Mouse (Mus musculus) hindbrain, embryonic 16.5 days (tissue): ENCODE measurements around the gene Blvra. TPM values are rescaled to one million over a fixed set of nuclear protein-coding genes. Genes with fewer than 3 reads are reported as not detected.
A peak's percentile ranks its signal among the peaks of the same experiment; 100 is the strongest.
"Not testable (repeated sequence)": the region's sequence is repeated elsewhere in the genome, so short reads cannot be mapped to it uniquely, and the experiment has no call there.

Source experiments
- ATAC-seq: fragments of 200-750 bp; cut with Nextera tagmentation; 2 replicates; pipeline ENCODE4 v1.8.0; 2017; ENCODE audit warnings: moderate TSS enrichment, moderate library complexity
- H3K27ac ChIP-seq: fragments of 300-500 bp; sonication (generic); 2 replicates; pipeline ENCODE4 v1.5.1; 2014; ENCODE audit warnings: low read depth, mild to moderate bottlenecking, control low read depth, low read length, moderate library complexity
- H3K27me3 ChIP-seq: fragments of 300-500 bp; sonication (generic); replicated peaks from 2 replicates; pipeline ENCODE4 v1.6.1; 2014; ENCODE audit warnings: low read length; ENCODE audit not compliant: control insufficient read depth, insufficient read depth
- H3K36me3 ChIP-seq: fragments of 300-500 bp; sonication (generic); 2 replicates; pipeline ENCODE4 v1.6.1; 2014; ENCODE audit warnings: mild to moderate bottlenecking, low read length, moderate library complexity, mixed read lengths; ENCODE audit not compliant: control insufficient read depth, insufficient read depth
- H3K4me1 ChIP-seq: fragments of 300-500 bp; sonication (generic); 2 replicates; pipeline ENCODE4 v1.6.1; 2014; ENCODE audit warnings: low read depth, low read length; ENCODE audit not compliant: control insufficient read depth, insufficient read depth
- H3K4me2 ChIP-seq: fragments of 300-500 bp; sonication (generic); 2 replicates; pipeline ENCODE4 v1.6.1; 2014; ENCODE audit warnings: mild to moderate bottlenecking, low read length, control low read depth, moderate library complexity
- H3K4me3 ChIP-seq: fragments of 300-500 bp; sonication (generic); 2 replicates; pipeline ENCODE4 v1.5.1; 2014; ENCODE audit warnings: mild to moderate bottlenecking, low read length, control low read depth, moderate library complexity
- H3K9ac ChIP-seq: fragments of 300-500 bp; sonication (generic); 2 replicates; pipeline ENCODE4 v1.6.1; 2014; ENCODE audit warnings: low read depth, mild to moderate bottlenecking, control low read depth, low read length, moderate library complexity
- H3K9me3 ChIP-seq: fragments of 300-500 bp; sonication (generic); 2 replicates; pipeline ENCODE4 v1.6.1; 2014; ENCODE audit warnings: mild to moderate bottlenecking, low read length, moderate library complexity; ENCODE audit not compliant: control insufficient read depth
- WGBS: fragments of 180-500 bp; shearing (Covaris S2); extraction: QIAGEN DNeasy Blood & Tissue Kit; methylation state at CpG from one replicate; pipeline ENCODE4 v1.1.7; 2014; 5-methylcytosine and 5-hydroxymethylcytosine counted together
- polyA plus RNA-seq: library from polyadenylated mRNA; unstranded; fragments of >200 nt; fragmentation: Nextera tagmentation; extraction: Ambion mirVana; gene quantifications from 2 replicates; pipeline ENCODE4 v1.2.1, GENCODE M21; 2015

The Blvra gene
- polyA plus RNA-seq, 1 experiment from 2014 or later: 30.4 TPM

DNA sequence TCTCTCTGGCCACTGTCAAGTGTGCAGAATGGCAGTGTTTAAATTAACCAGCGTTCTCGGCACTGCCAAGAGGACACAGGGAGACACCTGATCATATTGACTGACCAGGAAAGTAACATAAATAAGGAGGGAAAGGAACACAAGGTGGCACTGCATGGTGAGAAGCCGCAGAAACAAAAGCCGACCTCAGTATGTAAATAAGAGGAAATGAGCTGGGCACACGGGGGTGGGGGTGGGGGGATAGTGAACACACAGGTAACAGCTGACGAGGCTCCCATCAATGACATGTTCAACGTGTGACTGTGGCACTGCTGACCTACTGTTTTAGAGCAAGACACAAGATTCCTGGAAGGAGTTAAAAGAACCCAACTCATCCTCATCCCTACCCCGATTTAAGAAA is 60.9 kb downstream of the Blvra start:
- peaks cover 10% of the 10 kb centered on the region for H3K4me1 ChIP-seq
- ATAC-seq: no peak
- H3K4me2 ChIP-seq: no peak overlapping the region
- H3K9me3 ChIP-seq: no peaks in the 10 kb centered on the region
- H3K36me3 ChIP-seq: no peaks in the 10 kb centered on the region
- WGBS: 80% methylated on average over 8 of the region's 8 CpGs
- no peak overlapping the region for H3K27ac ChIP-seq
- H3K27me3 ChIP-seq: no peaks in the 10 kb centered on the region
- H3K4me3 ChIP-seq: no peak overlapping the region
- H3K9ac ChIP-seq: no peak overlapping the region

DNA sequence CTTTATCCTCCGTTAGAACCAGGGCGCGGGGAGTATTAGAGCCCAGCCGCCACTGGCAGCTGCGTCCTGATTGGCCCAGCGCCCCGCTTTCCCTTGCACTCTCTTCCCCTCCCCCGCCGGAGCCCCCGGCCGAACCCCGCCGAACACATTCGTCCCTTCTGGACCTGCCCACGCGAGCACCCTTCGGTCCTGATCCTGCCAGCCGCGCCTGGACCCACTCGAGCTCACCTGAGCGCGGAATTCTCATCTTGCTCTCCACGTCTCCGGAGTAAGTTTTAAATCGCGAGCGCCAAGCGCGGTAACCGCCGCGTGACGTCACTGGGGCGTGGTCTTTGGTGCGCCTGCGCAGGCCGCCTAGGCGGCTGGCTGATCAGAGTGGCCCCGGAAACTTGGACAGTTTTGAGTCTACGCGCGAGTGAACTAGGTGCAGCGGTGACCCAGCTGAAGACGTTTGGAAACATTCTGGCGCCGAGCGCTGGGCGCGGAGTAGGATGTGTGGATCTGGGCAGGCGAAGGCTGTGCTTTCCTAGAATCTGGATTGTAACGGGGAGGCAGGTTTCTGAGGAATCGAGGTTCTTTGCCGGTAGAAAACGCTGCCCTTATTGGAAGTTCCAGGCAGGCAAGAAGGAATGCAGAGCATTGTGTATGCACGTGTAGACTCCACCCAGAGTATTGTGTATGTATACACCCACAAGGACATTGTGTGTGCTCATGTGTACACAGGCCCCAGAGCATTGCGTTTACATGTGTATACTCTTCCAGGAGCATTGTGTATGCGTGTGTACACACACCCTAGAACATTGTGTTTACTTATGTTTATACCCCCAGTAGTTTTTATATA is 63.4 kb downstream of the Blvra start, which contains the start of gene Ncaph:
Ncaph (minus strand) TSS at position 334 of the 841 bp plus-strand sequence.
- H3K27ac ChIP-seq: peak within 1 kb of the TSS; percentile 74
- H3K4me3 ChIP-seq: peak within 1 kb of the TSS; percentile 82
- H3K9me3 ChIP-seq: no peaks in the 10 kb centered on the region
- H3K4me1 ChIP-seq: peaks cover 10% of the 10 kb centered on the region
- peak within 1 kb of the TSS; percentile 72 for H3K9ac ChIP-seq
- H3K4me2 ChIP-seq: peak within 1 kb of the TSS; percentile 68
- H3K36me3 ChIP-seq: no peaks in the 10 kb centered on the region
- H3K27me3 ChIP-seq: no peaks in the 10 kb centered on the region
- WGBS: 1% methylated on average over 57 of the region's 57 CpGs
- ATAC-seq: peak; percentile 94

DNA sequence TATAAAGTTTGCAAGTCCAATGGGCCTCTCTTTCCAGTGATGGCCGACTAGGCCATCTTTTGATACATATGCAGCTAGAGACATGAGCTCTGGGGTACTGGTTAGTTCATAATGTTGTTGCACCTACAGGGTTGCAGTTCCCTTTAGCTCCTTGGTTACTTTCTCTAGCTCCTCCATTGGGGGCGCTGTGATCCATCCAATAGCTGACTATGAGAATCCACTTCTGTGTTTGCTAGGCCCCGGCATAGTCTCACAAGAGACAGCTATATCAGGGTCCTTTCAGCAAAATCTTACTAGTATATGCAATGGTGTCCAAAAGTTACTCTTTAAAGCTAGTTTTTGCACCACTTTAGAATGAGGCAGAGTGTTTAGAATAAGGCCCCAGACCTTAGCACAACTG is 64.8 kb downstream of the Blvra start:
- WGBS: 29% methylated on average over 2 of the region's 3 CpGs
- ATAC-seq, H3K4me1 ChIP-seq, H3K9ac ChIP-seq, H3K4me3 ChIP-seq, H3K4me2 ChIP-seq, H3K27ac ChIP-seq, H3K36me3 ChIP-seq, H3K27me3 ChIP-seq, H3K9me3 ChIP-seq: not testable (repeated sequence)

DNA sequence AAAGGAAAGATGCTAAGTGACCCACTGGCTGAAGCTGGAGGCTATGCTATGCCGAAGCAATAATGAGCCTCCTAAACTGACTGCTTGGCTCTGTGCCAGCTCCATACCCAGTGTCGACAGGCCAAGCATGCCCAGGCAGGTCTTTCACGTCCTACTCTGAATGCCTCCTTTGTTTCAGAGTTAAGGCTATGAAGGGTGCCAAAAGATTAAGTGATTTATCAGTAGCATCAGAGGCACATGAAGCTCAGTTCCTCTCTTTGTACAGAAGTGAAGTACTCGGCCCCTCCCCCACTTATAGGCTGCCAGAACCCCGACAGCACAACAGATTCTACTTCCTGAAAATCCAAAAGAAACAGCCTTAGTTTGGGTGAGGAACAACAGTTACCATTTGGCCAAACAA is 66.5 kb downstream of the Blvra start:
- Histone ChIP-seq H3K27ac (no peak overlapping the region), H3K9me3 (no peaks in the 10 kb centered on the region), H3K4me2 (no peak overlapping the region), H3K27me3 (no peaks in the 10 kb centered on the region), H3K4me3 (no peak overlapping the region), H3K9ac (no peak overlapping the region), H3K36me3 (no peaks in the 10 kb centered on the region), H3K4me1 (peaks cover 10% of the 10 kb centered on the region)
- WGBS: 6% methylated on average over 5 of the region's 5 CpGs
- ATAC-seq: peak; percentile 21; the same call in 1 of the 2 replicates

DNA sequence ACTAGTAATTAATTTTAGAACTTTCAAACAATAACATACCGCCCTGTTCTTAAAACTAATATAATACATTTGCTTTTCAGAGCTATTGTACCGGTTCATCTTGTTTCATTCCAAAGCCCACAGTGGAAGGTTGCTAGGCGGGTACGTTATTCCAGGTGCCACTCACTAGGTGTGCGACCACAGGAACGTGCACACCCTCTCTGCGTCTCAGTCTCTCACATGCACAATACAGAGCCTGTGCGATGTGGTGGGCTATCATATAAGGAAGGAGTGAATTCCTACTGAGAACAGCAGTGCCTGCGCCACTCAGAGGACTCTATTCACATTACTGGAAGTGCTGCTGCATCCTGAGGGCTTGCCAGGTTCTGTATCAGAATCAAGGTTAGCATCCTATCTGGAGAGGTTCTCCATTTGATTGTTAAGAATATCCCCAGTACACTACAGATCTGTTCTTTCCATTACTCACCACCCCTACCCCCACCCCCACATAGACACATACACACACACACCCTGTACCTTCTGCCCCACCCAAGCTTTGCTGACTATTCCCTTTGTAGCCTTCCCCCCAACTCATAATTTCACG is 67.5 kb downstream of the Blvra start:
- Histone ChIP-seq H3K9me3 (no peaks in the 10 kb centered on the region), H3K9ac (no peak overlapping the region), H3K4me3 (no peak overlapping the region), H3K27ac (no peak overlapping the region; the same call in 1 of the 2 replicates), H3K4me1 (peaks cover 14% of the 10 kb centered on the region), H3K27me3 (no peaks in the 10 kb centered on the region), H3K4me2 (no peak overlapping the region), H3K36me3 (no peaks in the 10 kb centered on the region)
- no peak for ATAC-seq
- WGBS: 86% methylated on average over 10 of the region's 10 CpGs

DNA sequence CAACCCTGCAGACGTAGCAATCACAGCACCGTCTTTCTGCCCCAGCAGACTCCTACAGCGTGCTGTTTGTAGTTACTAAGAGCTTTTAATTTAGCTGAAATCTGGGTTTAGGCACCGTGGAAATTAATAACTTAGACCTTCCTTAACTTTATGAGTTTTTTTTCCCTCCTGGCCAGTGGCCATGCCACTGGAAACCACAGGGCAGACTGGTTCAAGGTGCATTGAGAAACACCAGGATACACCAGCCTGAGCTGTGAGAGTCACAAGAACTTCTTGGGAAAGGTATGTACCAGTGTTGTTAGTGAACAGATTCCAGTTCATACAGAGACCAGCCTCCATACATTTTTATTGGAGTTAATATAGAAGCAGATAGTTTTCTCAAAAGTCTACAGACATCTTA is 68.0 kb downstream of the Blvra start:
- no peak overlapping the region for H3K4me2 ChIP-seq
- no peaks in the 10 kb centered on the region for H3K27me3 ChIP-seq
- ATAC-seq: no peak
- peaks cover 11% of the 10 kb centered on the region for H3K4me1 ChIP-seq
- H3K9me3 ChIP-seq: no peaks in the 10 kb centered on the region
- no peak overlapping the region for H3K27ac ChIP-seq
- H3K4me3 ChIP-seq: no peak overlapping the region
- no peaks in the 10 kb centered on the region for H3K36me3 ChIP-seq
- WGBS: 87% methylated on average over 4 of the region's 4 CpGs
- no peak overlapping the region for H3K9ac ChIP-seq

DNA sequence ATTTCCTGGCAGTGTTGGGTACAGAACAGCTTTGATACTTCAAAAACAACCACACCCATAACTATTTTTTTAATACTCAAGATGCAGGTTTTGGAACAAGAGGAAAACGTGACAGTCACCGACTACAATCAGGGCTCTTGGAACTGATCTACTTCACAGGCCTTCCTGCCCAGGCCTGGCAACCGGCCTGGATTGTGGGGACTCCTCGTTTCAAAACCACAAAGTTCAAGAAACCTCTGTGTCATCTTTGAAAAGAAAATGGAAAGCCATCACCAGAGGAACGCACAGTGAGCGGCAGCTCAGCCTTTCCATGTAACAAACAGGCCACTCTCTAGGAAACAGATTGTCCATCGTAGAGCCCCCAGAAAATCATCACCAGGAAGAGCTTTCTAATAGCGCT is 68.6 kb downstream of the Blvra start:
- Histone ChIP-seq H3K4me2 (no peak overlapping the region), H3K27ac (no peak overlapping the region), H3K4me1 (peaks cover 10% of the 10 kb centered on the region), H3K27me3 (no peaks in the 10 kb centered on the region), H3K4me3 (no peak overlapping the region), H3K36me3 (no peaks in the 10 kb centered on the region), H3K9ac (no peak overlapping the region), H3K9me3 (no peaks in the 10 kb centered on the region)
- no peak for ATAC-seq
- 91% methylated on average over 8 of the region's 8 CpGs for WGBS

DNA sequence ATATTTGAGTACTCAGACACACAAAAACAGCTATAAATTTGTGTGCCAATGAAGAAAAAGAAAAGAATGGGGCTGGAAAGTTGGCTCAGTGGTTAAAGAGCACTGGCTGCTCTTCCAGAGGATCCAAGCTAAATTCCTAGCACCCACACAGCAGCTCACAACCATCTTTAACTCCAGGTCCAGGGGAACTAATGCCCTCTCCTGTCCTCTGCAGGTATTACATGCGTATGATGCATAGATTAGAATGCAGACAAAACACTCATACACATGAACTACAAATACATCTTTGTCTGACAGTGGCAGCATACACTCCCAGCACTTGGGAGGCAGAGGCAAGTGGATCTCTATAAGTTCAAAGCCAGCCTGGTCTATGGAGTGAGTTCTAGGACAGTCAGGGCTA is 69.1 kb downstream of the Blvra start:
- no peak overlapping the region for H3K9ac ChIP-seq
- H3K4me1 ChIP-seq: peaks cover 5% of the 10 kb centered on the region
- no peaks in the 10 kb centered on the region for H3K9me3 ChIP-seq
- no peak overlapping the region for H3K4me2 ChIP-seq
- no peaks in the 10 kb centered on the region for H3K36me3 ChIP-seq
- WGBS: 100% methylated on average over 1 of the region's 1 CpGs
- no peaks in the 10 kb centered on the region for H3K27me3 ChIP-seq
- ATAC-seq: no peak
- no peak overlapping the region for H3K4me3 ChIP-seq
- H3K27ac ChIP-seq: no peak overlapping the region

DNA sequence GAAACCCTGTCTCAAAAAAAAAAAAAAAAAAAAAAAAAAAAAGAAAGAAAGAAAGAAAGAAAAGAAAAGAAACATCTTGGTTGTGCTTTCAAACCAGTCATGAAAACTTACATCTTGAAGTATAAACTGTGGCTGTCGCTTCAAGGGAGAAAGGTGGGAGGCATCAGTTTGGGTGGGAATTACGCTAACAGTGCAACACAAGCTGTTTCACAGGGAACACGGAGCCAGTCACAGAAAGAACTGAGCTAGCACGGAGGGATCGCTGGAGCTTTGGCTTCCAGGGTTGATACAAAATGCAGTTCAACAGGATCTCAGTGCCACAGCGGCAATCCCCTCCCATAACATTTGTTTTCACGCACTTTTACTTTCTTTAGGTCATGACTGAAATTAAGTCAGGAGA is 69.5 kb downstream of the Blvra start:
- WGBS: 98% methylated on average over 7 of the region's 7 CpGs
- Histone ChIP-seq H3K9me3 (no peaks in the 10 kb centered on the region), H3K4me2 (no peak overlapping the region), H3K4me3 (no peak overlapping the region), H3K36me3 (no peaks in the 10 kb centered on the region), H3K9ac (no peak overlapping the region), H3K27ac (no peak overlapping the region), H3K27me3 (no peaks in the 10 kb centered on the region), H3K4me1 (peaks cover 4% of the 10 kb centered on the region)
- ATAC-seq: no peak
